Mouse (Mus musculus) kidney, embryonic 16.5 days (tissue): ENCODE measurements at regions not wholly inside any gene's neighbourhood (a gene's known extent, or its start where the extent isn't known, plus 50 kb on each side); places are given as distances from the start of the nearest gene placed in this dataset.

Experiments used
- ATAC-seq: fragments of 200-750 bp; cut with Nextera tagmentation; 2 replicates; pipeline ENCODE4 v1.8.0; 2017; ENCODE audit warnings: moderate TSS enrichment; ENCODE audit not compliant: low FRiP score, low TSS enrichment
- H3K27ac ChIP-seq: fragments of 300-500 bp; sonication (generic); 2 replicates; pipeline ENCODE4 v1.5.1; 2014; ENCODE audit warnings: low read length
- H3K27me3 ChIP-seq: fragments of 300-500 bp; sonication (generic); 2 replicates; pipeline ENCODE4 v1.6.1; 2014; ENCODE audit warnings: low read length, control low read depth, mixed read lengths; ENCODE audit not compliant: insufficient read depth
- H3K36me3 ChIP-seq: fragments of 300-500 bp; sonication (generic); 2 replicates; pipeline ENCODE4 v1.6.1; 2014; ENCODE audit warnings: low read length, control low read depth, mixed read lengths; ENCODE audit not compliant: insufficient read depth
- H3K4me1 ChIP-seq: fragments of 300-500 bp; sonication (generic); 2 replicates; pipeline ENCODE4 v1.6.1; 2014; ENCODE audit warnings: low read length, control low read depth, mixed read lengths; ENCODE audit not compliant: insufficient read depth
- H3K4me2 ChIP-seq: fragments of 300-500 bp; sonication (generic); replicated peaks from 2 replicates; pipeline ENCODE4 v1.6.1; 2014; ENCODE audit warnings: low read depth, low read length
- H3K4me3 ChIP-seq: fragments of 300-500 bp; sonication (generic); 2 replicates; pipeline ENCODE4 v1.5.1; 2014; ENCODE audit warnings: mild to moderate bottlenecking, low read length
- H3K9ac ChIP-seq: fragments of 300-500 bp; sonication (generic); replicated peaks from 2 replicates; pipeline ENCODE4 v1.6.1; 2014; ENCODE audit warnings: low read length
- H3K9me3 ChIP-seq: fragments of 300-500 bp; sonication (generic); 2 replicates; pipeline ENCODE4 v1.6.1; 2016; ENCODE audit warnings: low read length, control low read depth
- WGBS: fragments of 180-500 bp; shearing (Covaris S2); extraction: QIAGEN DNeasy Blood & Tissue Kit; methylation state at CpG from one replicate; pipeline ENCODE4 v1.1.7; 2014; 5-methylcytosine and 5-hydroxymethylcytosine counted together

GRCm38 (mm10) chr8:98955803-98956202 is 460.5 kb downstream of the Cdh8 start:
- WGBS = 47% methylated on average over 4 of the region's 4 CpGs
- H3K9me3 ChIP-seq = no peaks in the 10 kb centered on the region

GRCm38 (mm10) chr8:98913159-98913777 is 503.0 kb downstream of the Cdh8 start:
- H3K4me3 ChIP-seq = no peak overlapping the region
- no peaks in the 10 kb centered on the region for H3K9me3 ChIP-seq
- no peaks in the 10 kb centered on the region for H3K4me1 ChIP-seq
- no peak overlapping the region for H3K27ac ChIP-seq
- H3K9ac ChIP-seq = no peak overlapping the region
- 90% methylated on average over 3 of the region's 3 CpGs for WGBS
- no peak overlapping the region for H3K4me2 ChIP-seq
- ATAC-seq = no peak
- H3K27me3 ChIP-seq = no peaks in the 10 kb centered on the region
- no peaks in the 10 kb centered on the region for H3K36me3 ChIP-seq

More at GRCm38 (mm10) chr8:98955803-98956202, 460.5 kb downstream of the Cdh8 start:
- no peaks in the 10 kb centered on the region for H3K36me3 ChIP-seq
- ATAC-seq = no peak
- H3K27me3 ChIP-seq = no peaks in the 10 kb centered on the region
- no peak overlapping the region for H3K27ac ChIP-seq
- no peaks in the 10 kb centered on the region for H3K4me1 ChIP-seq
- H3K9ac ChIP-seq = no peak overlapping the region
- no peak overlapping the region for H3K4me3 ChIP-seq
- no peak overlapping the region for H3K4me2 ChIP-seq

GRCm38 (mm10) chr8:98893331-98893730 is 522.9 kb downstream of the Cdh8 start:
- Histone ChIP-seq H3K27ac (no peak overlapping the region), H3K4me2 (no peak overlapping the region), H3K4me1 (no peaks in the 10 kb centered on the region), H3K9ac (no peak overlapping the region), H3K9me3 (no peaks in the 10 kb centered on the region), H3K4me3 (no peak overlapping the region), H3K27me3 (no peaks in the 10 kb centered on the region), H3K36me3 (no peaks in the 10 kb centered on the region)
- 87% methylated on average over 4 of the region's 4 CpGs for WGBS
- no peak for ATAC-seq

DNA sequence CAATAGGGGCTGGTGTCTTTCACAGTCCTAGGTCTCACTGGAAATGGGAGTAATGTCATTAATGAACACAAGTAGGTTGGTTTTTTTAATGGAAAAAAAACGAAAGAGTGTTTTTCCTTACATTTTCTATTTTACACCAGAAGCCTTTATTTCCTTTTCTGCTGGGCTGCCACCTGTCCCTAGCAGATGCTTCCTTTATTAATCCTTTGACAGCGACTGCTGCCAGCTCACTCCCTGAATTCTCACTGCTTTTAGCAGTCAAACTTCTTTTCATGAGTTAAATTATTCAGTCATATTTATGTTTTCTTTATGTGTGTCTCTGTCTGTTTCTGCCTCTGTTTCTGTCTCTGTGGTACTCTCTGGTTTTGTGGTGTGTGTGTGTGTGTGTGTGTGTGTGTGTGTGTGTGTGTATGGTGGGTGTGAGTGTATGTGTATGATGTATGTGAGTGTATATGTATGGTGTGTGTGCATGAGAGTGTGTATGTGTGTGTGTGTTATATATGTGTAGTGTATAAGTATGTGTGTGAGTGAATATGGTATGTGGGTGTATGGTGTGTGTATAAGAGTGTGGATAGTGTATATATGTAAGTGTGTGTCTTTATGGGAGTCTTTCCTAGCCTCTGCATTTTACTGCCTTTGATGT is 554.5 kb downstream of the Cdh8 start:
- Histone ChIP-seq H3K9ac (no peak overlapping the region), H3K4me1 (no peaks in the 10 kb centered on the region)
- ATAC-seq = no peak

DNA sequence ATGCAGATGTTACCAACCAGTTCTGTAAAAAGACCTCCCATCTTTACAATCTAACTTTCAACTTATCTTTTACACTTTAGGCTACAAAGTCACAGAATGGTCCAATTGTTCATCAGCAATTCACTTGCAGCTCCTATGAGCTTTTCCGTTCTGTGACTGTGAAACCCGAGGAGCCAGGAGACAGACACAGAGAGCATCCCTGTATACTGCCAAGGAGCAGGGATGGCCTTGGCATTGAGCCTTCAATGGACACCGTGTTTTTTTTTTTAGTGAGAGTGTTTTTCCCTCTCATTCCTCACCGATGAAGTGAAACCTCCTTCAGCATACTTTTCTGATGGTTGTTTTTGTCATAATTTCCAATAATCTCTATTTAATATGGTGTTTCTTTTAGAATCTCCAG is 555.1 kb downstream of the Cdh8 start:
- Histone ChIP-seq H3K4me1 (no peaks in the 10 kb centered on the region), H3K9ac (no peak overlapping the region), H3K4me2 (no peak overlapping the region), H3K4me3 (no peak overlapping the region), H3K27me3 (no peaks in the 10 kb centered on the region), H3K27ac (no peak overlapping the region), H3K36me3 (no peaks in the 10 kb centered on the region), H3K9me3 (no peaks in the 10 kb centered on the region)
- WGBS = 66% methylated on average over 4 of the region's 4 CpGs
- no peak for ATAC-seq

More for the DNA sequence above, 554.5 kb downstream of the Cdh8 start:
- no peaks in the 10 kb centered on the region for H3K27me3 ChIP-seq
- no peak overlapping the region for H3K27ac ChIP-seq
- no peak overlapping the region for H3K4me2 ChIP-seq
- WGBS = 76% methylated on average over 2 of the region's 2 CpGs
- H3K36me3 ChIP-seq = no peaks in the 10 kb centered on the region
- H3K4me3 ChIP-seq = no peak overlapping the region
- H3K9me3 ChIP-seq = no peaks in the 10 kb centered on the region

DNA sequence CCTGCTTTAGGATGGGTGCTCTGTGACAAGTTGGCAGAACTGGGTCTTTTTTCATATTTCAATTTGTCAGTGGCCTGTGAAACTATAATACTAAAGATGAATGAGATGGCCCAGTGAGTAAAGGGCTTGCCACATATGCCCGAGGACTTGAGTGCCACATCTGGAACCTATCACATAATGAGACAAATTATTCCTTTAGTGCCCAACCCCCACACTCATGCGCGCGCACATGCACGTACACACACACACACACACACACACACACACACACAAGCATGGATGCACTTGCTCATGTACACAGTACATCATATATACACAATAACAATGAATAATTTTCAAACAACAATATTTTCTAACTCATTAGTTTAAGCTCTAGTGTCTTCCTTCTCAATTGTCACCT is 555.9 kb downstream of the Cdh8 start:
- 84% methylated on average over 5 of the region's 5 CpGs for WGBS
- H3K4me3 ChIP-seq = no peak overlapping the region
- no peaks in the 10 kb centered on the region for H3K27me3 ChIP-seq
- no peak overlapping the region for H3K4me2 ChIP-seq
- no peak overlapping the region for H3K9ac ChIP-seq
- no peaks in the 10 kb centered on the region for H3K36me3 ChIP-seq
- ATAC-seq = no peak
- H3K27ac ChIP-seq = no peak overlapping the region
- H3K4me1 ChIP-seq = no peaks in the 10 kb centered on the region
- no peaks in the 10 kb centered on the region for H3K9me3 ChIP-seq

DNA sequence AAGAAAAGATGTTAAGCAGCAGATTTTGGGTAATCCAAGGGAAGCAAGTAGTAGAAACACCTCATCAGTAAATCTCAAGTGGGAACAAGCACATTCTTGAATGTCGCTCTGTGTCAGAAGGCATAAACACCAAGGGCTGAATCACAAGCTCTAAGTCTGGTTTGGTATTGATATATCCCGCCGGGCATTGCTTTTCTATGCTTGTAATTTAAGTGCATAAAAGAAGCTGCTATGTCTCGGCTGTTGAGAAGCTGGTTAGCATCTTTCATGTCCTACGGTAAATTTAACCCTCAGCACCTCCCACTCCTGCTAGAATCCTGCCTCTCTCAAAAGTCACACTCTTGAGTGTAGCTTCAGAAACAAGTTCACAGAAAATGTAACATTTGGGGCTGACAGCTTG is 586.8 kb downstream of the Cdh8 start:
- no peak for ATAC-seq
- H3K27ac ChIP-seq = no peak overlapping the region
- 66% methylated on average over 5 of the region's 5 CpGs for WGBS
- no peak overlapping the region for H3K4me3 ChIP-seq
- H3K4me2 ChIP-seq = no peak overlapping the region
- no peak overlapping the region for H3K9ac ChIP-seq
- no peaks in the 10 kb centered on the region for H3K36me3 ChIP-seq
- no peaks in the 10 kb centered on the region for H3K27me3 ChIP-seq
- no peaks in the 10 kb centered on the region for H3K9me3 ChIP-seq
- no peaks in the 10 kb centered on the region for H3K4me1 ChIP-seq

- Histone ChIP-seq H3K4me2 (no peak overlapping the region), H3K4me1 (no peaks in the 10 kb centered on the region), H3K4me3 (no peak overlapping the region), H3K27me3 (no peaks in the 10 kb centered on the region), H3K27ac (no peak overlapping the region), H3K36me3 (no peaks in the 10 kb centered on the region), H3K9me3 (no peaks in the 10 kb centered on the region), H3K9ac (no peak overlapping the region)
- 68% methylated on average over 4 of the region's 4 CpGs for WGBS
- no peak for ATAC-seq
These were observed 587.3 kb downstream of the Cdh8 start for GRCm38 (mm10) chr8:98829006-98829405.

GRCm38 (mm10) chr8:98811922-98812321 is 604.3 kb downstream of the Cdh8 start:
- Histone ChIP-seq H3K4me3 (no peak overlapping the region), H3K27ac (no peak overlapping the region), H3K9me3 (no peaks in the 10 kb centered on the region), H3K4me2 (no peak overlapping the region), H3K4me1 (no peaks in the 10 kb centered on the region), H3K36me3 (no peaks in the 10 kb centered on the region), H3K9ac (no peak overlapping the region), H3K27me3 (no peaks in the 10 kb centered on the region)
- WGBS = 88% methylated on average over 3 of the region's 3 CpGs
- no peak for ATAC-seq

DNA sequence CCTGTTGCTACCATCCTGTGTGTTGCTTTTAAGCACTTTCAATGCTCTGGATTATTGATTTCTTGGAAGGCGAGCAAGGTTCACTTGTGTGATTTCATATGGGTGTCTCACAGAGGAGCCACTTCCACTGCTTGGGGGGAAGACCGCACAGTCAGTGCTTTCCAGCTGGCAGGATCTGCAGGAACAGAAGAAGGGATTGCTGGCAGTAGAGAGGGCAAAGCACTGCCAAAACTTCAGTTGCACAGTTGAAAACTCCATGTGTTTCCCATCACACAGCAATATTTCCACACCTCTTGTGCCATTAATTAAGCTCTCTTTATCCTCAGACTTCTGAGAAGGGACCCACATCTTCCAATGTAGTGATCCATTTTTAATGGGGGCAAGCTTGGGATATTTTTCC is 618.8 kb downstream of the Cdh8 start:
- Histone ChIP-seq H3K27ac (no peak overlapping the region), H3K4me3 (no peak overlapping the region), H3K27me3 (no peaks in the 10 kb centered on the region), H3K4me1 (no peaks in the 10 kb centered on the region), H3K9ac (no peak overlapping the region), H3K36me3 (no peaks in the 10 kb centered on the region), H3K4me2 (no peak overlapping the region), H3K9me3 (no peaks in the 10 kb centered on the region)
- 88% methylated on average over 2 of the region's 2 CpGs for WGBS
- ATAC-seq = no peak
